Mouse (Mus musculus) cerebellum, postnatal 25 days (tissue): ENCODE results near the gene Abcc8.

Source experiments
- DNase-seq, 2 experiments: peaks; one replicate each; pipeline ENCODE4 v3.0.0; 2021; ENCODE audit warnings: mixed read lengths in 2 of 2

Gene Abcc8

DNA sequence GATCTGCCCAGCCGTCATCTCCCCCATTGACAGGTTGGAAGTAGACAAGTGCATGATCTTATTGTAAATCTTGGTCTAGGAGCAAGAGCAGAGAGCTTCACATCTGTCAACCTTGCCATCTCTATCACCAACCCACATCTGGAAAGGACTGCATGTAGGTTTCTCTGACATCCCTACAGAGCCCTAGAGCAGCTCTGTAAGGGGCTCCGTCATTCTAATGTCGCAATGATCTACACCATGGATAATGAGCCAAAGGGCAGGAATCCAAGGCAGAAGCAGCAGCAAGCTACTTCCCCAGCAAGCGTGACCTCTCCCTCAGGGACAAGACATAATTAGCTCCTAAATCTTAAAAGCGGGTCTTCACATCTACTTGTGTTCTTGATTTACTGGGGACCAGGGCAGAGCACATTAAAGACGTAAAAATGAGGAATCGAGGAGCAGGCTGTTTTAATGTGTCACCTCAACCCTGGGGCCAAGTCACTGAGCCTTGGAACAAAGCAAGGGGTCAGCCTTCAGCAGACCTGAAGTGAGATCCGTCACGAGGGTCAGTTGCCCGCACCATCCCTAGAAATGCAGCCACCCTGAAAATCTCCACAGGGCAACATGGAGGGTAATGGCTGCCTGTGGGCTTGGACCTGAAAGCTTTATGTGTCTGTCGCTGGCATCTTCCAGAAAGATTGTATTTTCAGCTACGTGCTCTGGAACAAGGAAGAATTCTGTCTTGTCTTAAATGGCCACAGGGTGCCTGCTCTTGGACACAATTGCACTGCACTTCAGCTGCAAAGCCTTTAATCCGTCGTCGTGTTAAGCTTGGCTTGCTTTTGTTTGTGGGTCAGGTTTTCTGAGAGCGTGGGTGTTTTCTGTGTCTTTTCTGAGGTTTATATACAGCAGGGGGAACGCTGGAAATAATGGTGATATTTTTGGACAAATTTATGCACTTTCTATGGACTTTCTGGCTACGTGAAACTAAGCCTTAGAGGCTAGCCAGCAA lies 25.0 kb downstream of the Abcc8 start:
- no peak for DNase-seq

DNA sequence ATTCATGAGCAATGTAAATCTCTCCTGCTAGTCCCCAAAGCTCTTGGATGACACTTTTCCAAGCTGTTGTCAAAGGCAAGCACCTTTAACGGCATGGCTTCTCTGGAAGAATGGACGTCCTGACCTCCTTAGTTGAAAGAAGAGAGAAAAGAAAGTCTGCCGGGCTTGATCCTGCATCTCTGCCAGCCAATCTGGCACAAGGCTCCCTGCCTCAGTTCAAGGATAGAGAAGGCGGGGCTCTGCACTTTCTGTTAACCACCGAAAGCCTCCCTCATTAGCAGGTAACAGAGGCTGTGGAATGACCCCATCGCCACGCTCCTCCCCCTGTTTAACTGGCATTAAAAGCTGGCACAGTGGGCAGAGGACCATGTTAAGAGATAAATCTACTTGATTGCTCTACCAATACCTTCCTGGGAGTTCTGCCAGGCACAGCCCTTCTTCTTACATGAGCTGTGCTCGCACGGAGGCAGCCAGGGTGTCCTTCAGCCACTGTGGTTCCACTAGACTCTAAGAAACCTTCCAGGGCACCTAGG lies 26.9 kb downstream of the Abcc8 start:
- no peak for DNase-seq

DNA sequence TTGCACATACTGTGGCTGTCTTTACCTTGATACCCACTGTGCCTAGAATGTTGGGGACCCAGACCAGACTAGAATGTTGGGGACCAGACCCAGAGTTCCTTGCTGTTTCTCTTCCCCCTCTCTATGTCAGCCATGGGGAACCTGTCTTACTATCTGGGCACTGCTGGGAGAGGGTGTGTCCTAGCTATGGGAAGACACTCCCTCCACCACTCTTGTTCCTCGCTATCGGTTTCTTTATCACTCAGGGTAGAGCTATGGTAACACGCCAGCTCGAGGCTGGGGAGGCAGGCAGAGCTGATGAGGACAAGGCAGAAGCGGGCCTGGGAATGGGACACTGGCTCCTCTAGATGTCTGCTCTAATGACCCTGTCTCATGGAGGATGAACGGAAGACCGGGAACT lies 32.4 kb downstream of the Abcc8 start:
- DNase-seq = no peak

DNA sequence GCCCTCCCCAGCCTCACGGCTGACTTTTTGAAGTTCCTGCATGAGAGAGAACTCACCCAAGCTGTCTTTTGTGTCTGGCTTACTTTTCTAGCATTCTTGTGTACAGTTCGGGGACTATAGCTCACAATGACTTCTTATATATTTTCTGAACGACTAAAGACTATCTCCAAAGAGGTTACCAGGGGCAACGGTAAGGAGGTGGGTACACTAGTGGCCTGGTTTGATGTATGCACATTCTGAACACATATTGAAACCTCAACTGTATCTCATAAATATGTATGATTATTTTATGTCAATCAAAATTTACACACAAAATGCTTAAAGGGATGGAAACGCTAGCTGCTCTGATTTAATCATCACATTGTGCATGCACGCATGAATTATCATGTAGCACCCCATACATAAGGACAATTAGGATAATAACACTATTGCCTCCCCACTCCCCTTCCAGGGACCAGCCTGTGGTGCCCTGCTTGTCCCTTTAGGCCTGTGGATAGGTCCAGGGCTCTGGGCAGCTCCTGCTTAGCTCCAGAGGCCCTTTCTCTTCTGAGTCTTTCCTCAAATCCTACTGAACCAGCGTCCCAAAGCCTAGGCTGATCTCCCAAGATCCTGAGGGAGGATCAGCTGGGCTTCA lies 33.0 kb downstream of the Abcc8 start:
- DNase-seq = no peak

DNA sequence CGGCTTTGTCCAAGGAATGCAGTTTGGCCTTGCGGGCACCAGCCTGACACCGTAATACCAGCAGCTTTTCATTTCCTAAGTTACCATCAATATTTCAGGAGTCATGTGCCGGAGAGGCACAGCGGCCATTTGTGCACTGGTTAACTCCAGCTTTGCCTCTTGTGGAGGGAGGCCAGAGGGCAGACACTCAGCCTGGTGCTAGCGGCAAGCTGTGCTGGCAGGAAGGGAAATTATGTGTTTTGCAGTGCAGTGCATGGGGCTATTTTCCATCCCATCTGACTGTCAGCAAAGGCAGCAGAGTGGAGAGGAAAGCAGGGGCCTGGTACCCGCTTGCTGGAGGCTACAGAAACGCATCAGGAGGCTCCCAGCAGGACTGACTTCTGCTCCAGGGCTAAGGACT lies 35.8 kb downstream of the Abcc8 start:
- DNase-seq = peak; percentile 47 to 60

DNA sequence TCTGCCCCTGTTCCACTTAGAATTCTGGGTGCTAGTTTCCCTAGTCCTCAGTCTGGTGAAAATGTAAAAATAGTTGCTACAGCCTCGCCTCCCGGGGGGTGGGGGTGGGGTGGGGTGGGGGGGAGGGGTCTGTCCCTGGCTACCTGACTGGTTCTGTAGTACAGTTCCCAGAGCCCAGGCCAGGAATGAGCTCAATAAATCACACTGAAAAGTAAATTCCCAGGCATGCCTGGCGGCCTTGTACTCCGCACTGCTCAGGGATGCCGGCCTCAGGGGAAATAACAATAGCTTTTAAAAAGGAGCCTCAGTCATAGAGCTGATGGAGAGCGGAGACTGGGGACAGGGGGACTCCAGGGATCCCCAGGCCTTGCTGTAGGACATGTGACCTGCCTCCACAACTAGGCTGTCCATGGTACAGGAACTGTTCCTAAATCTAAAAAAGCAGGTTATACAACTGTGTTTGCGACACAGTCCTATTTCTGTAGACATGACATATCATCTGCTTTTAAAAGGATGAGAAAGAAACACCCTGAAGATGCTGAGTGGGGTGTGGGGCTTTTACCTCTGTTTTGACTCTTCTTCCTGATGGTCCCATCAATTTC lies 41.4 kb downstream of the Abcc8 start:
- no peak for DNase-seq

DNA sequence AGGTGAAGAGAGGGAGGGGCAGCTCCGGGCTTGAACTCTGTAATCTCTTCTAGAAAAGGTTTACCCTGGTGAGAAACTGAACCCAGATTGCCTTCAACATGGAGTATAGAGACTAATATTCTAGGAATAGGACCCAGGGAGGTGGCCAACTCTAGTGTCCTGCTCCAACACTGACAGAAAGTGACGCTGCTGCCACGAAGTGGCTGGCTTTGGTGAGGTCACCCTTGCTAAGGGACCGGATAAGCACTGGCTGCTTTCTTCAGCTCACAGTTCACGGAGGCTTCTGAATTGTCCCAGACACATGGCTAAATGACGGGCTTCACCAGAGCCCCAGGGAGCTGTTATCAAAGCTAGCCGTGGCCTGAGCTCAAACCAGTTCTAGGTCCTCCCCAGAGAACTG lies 46.0 kb downstream of the Abcc8 start:
- DNase-seq = no peak

DNA sequence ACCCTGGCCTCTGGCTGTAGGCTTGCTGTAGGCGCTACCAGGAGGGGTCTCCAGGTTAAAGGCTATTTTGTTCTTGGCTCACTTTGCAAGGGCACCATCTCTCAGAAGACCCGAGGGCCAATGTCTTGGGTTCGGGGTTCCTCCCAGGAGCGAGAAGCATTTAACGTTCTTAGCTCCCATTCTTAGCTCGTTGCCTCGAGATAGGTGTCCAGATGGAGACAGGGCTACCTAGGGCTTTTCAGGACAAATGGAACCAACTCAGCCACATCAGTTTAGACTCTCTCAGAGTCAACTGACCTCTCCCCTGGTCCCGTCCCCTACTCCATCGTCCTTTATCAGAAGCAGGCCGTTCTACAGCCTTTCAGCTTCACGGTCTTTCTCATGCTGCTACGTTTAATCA lies 47.6 kb downstream of the Abcc8 start:
- DNase-seq = no peak

DNA sequence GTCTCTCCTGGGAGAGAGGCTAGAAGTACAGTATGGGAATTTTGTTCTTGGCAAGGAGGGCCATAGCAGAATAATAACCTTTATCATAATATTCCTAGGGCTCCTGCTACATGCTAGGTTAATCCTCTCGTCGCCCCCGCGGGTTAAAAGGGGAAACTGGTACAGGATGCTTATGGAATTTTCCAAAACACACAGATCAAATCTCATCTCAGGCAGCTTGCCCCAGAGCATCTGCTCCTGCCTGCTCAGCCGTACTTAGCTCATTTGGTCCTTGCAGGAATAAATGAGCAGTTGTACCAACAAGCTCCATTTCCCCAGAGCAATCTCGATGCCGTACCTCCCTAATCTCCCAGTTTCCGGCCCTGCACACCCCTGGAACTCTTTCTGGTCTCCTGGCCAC lies 48.0 kb downstream of the Abcc8 start:
- peak; percentile 67 to 72 for DNase-seq

DNA sequence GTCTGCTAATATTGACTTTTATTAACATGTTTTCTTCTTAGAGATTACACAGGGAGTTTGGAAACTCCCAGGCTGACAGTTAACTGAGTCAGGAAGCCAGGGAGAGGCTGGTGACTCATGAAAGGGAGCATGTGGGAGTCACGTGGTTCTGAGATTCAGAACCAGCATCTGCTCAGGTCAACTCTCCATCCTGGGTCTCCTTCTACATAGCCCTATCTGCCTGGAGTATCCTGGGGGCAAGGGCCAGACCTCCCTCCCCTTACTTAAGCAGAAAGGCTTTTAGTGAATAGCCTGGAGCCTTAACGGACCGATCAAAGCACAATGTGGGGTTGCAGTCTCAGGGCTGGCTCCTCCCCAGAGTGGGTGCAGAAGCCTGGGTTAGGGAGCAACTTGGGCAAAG lies 48.6 kb downstream of the Abcc8 start:
- DNase-seq = peak; percentile 68 to 69

DNA sequence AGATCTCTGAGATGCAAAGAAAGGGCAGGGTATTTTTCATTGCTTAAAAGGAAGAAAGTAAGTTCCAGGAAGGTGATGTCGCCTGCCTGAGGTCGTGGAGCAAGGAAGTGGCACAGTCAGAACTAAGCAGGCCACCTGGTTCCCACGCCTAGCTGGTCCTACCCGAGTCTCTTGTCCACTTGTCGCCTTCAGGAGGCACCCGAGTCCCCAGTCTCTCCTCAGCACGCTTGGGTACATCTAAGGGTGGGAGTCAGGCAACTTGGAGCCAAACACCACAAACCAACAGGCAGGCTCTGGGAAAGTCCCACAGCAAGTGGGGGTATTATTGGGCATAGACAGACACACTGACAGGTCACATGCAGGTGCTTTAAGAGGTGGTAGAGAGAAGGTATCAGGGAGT lies 49.1 kb downstream of the Abcc8 start:
- DNase-seq = peak in 1 of 2 experiments; percentile 25

DNA sequence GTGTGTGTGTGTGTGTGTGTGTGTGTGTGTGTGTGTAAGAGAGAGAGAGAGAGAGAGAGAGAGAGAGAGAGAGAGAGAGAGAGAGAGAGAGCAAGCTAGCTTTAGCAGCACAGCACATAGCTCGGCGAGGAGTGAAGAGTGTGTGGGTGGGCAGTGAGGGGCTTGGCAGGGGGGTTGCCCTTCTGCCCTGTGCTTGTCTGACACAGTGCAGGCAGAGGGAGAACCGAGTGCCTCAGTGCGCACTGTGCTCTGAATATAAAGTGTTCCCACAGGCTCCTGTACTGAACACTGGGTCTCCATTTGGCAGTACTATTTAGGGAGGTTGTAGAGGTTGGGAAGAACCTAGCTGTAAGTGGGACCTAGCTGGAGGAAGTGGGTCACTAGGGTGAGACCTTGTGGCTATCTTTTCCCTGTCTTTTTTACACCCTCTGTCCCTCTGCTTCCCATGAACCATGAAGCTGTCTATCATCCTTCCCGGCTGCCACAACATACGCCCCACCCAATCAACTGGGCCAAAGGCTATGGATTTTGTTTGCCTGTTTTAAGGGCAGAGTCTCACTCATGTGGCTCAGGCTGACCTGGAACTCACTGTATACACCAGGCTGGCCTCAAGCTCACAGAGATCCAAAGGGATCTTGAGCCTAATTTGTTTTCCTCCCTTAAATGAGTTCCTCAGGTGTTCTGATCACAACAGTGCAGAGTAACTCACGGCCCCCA lies 50.2 kb downstream of the Abcc8 start:
- DNase-seq = peak in 1 of 2 experiments; percentile 9

DNA sequence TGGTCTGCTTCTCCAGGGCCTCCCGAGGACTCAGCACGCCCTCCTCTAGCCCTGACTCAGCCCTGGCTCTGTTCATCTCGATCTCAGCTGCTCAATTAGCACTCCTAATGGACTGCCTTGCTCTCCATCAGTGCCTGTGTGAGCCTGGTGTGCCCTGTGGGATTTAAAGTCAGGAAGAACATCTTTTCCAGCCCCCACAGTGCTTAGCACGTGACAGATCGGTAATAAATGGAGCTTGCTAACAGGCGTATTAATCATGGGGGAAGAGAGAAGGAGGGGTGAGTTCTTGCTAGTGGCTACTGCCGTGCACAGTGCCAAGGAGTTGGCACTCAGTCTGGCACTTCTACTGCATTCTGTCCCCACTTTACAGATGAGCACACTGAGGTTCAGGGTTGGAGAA lies 51.6 kb downstream of the Abcc8 start:
- peak in 1 of 2 experiments; percentile 18 for DNase-seq

DNA sequence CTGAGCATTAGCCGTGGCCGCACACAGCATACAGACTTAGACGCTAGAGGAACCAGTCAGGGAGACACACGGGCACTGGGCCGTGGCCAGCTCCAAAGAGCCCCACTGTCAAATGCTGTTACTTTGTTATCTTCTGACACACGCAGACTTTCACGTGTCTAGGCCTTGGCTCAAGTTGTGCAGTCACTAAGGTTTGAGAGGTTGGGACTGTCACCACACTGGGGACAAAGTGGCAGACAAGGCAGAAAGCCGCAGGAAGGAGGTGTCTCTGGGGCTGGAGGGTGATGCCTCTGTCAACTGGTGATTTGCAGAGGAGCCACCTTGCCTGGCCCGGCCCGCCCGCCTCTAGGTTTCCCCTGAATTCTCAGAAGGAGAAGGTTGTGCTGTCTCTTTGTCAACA lies 54.5 kb downstream of the Abcc8 start:
- peak in 1 of 2 experiments; percentile 11 for DNase-seq

DNA sequence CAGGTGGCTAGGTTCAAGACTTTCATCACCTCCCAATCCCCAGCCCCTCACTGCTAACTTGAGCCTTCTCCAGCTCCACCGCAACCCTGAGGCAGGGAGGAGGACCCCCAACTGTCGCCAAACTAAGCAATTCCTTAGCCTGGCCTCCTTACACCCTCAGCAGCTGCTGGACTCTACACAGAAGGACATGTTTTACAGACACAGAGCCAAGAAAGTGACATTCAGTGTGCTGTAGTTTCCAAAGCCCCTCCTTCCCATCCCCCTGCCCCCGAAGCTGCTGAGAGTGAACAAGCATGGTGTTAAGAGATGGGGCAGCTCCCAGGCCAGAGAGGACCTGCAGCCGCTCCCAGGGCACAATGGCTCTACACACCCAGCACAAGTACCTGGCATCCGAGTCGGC lies 55.4 kb downstream of the Abcc8 start:
- DNase-seq = no peak

DNA sequence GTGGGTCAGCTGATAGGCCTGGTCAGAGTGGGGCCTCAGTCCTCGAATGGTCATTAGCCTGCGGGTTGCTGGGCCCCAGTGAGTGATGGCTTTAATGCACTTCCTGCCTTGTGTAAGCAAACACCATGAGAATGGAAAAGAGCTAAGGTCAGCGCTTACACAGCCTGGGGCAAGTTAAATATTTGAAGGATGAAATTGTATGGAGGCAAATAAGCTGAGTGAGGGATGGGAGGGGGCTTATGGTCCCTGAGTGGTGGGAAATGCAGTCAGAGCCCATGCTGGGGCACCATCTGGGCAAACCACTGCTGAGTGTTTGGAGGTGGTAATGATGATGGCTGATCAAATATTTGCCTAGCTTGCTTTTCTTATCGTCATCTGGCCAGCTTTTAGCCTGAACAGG lies 56.9 kb downstream of the Abcc8 start:
- no peak for DNase-seq

DNA sequence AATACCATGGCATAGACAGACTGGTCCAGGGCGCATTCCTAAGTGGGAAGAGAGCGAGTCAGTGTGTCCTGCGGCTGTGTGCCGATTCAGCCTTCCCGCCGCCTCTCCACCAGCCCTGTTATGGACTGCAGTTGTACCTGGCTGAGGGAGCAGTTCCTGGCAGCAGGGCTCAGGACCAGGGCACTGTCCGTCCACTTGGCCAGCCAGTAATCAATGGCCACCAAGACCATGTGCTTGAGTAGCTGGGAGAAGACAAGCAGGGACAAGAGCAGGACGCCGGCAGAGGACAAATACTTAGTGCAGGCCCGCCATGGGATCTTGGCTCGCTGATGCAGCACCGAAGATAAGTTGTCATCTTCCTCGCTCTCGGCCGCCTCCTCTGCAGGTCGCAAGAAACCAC lies 62.8 kb downstream of the Abcc8 start:
- DNase-seq = no peak

DNA sequence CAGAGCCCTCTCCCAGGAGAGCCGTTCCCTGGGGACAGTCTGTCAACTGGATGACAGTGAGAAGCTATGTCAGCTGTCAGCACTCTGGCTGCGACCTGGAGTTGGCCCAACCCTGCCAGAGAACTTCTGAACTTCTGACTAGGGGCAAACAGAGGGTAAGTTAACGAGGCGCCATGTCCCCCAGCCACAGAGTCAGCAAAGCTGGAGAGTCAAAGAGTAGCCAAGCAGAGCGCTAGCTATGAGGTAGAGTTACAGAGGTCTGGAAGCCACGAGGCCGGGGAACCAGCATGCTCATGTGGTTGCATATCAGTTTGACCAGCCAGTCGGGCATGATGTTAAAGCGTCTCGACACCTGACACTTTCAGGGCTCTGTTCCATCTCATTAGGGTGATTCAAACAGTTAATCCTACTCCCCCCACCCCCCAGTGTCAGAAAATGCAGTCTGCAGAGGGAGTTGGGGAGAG lies 63.7 kb downstream of the Abcc8 start:
- DNase-seq = no peak

DNA sequence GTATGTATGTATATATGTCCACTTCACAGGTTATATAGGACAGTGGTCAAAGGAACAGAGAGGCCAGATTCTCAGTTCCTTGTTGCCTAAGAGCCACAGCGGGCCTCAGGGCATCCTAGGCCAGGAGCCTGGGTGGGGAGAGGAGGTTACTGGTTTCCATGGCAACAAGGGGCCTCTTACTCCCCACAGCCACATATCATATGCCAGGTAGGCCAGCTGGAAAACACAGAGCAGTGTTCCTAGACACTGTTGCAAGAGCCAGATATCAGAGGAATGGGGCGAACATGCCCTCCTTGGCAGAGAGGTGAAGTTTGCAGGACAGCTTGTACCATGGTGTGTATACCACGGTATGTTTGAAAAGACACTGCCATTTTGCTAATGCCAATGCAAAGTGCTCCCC lies 66.4 kb downstream of the Abcc8 start:
- peak; percentile 54 to 55 for DNase-seq

DNA sequence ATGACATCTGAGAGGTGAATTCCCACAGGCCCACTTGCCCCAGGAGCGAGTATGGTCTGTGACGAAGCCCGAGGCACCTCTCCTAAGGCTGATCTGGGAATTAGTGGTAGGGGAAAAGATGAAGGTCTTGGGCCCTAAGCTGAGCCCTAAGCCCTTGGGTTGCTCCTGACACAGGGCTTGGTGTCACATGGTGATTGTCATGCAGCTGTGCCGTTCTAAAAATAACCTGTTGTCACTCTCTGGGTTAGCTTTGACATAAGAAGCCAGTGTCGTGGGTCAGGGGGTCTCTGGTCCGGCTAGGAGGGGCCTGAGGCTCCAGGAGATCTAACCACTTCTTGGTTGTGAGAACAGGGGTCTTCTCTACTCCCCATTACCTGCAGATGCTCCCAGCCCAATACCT lies 67.9 kb downstream of the Abcc8 start:
- DNase-seq = no peak

DNA sequence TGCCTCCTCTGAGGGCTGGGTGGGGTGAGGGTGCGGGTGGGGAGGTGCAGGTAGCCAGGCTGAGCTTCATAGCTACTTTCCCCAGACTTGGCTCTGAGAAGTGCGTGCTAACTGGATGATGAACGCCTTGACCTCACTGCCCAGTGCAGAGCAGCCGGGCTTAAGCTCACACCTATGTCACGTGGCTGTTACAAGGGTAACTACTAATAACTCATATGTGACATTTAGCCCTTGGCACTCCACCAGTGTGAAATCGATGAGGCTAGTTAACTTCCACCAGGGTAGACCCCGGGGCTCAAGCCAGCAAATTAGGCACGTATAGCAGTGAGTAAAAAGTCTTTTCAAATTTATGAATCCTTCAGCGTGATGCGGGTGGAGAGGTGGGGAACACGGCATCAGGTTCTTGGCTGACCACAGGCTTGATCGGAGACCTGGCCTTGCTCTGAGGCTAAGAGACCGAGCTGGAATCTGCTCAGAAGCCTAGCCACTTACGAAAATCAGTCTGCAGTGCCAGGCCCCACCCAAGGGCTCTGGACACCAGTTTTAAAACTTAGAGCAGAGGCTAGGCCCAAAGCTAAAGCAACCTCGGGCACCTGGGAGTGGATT lies 68.5 kb downstream of the Abcc8 start:
- no peak for DNase-seq

DNA sequence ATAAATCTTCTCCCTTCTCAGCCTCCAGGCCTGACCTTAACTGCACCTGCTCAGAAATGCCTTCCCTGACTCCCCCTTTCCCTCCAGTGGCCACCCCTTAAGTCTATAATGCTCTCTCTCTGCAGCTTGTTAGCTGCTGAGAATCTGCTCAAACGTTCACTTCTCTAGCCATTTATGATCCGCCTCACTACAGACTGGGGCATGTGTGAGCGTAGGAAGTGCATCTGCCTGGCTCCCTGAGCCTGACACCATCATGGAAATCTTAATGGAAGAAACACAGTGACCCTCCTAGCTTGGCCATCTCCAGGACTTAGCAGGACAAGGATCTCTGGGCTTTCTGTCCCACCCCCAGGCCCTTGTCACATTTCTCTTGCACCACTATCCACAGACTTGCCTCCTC lies 69.8 kb downstream of the Abcc8 start:
- DNase-seq = no peak
